Mouse (Mus musculus) kidney, adult 2 months (tissue): ENCODE data around the gene Ccdc6. TPM values are rescaled to one million over a fixed set of nuclear protein-coding genes. Genes with fewer than 3 reads are reported as not detected.

Experiments used
- DNase-seq: peaks from one replicate; pipeline ENCODE4 v3.0.0; 2021
- H3K27ac ChIP-seq: fragments of 200-500 bp; 2 replicates; pipeline ENCODE4 v1.5.1; 2012; ENCODE audit warnings: low read depth, low read length, control low read depth, inconsistent platforms; ENCODE audit not compliant: insufficient read depth
- H3K27me3 ChIP-seq: fragments of 200-500 bp; replicated peaks from 2 replicates; pipeline ENCODE4 v1.6.1; 2012; ENCODE audit warnings: mild to moderate bottlenecking, moderate library complexity, low read length, inconsistent platforms; ENCODE audit not compliant: control insufficient read depth, insufficient read depth
- H3K36me3 ChIP-seq: fragments of 200-500 bp; 2 replicates; pipeline ENCODE4 v1.6.1; 2012; ENCODE audit warnings: mild to moderate bottlenecking, moderate library complexity, low read length, inconsistent platforms; ENCODE audit not compliant: control insufficient read depth, insufficient read depth
- H3K4me1 ChIP-seq: fragments of 200-500 bp; 2 replicates; pipeline ENCODE4 v1.6.1; 2011; ENCODE audit warnings: low read length; ENCODE audit not compliant: control insufficient read depth, insufficient read depth
- H3K4me3 ChIP-seq: fragments of 200-500 bp; 2 replicates; pipeline ENCODE4 v1.5.1; 2011; ENCODE audit warnings: mild to moderate bottlenecking, low read depth, low read length, control low read depth; ENCODE audit not compliant: insufficient read depth
- CTCF ChIP-seq: fragments of 200-500 bp; conservative IDR thresholded peaks from 2 replicates; pipeline ENCODE4 v1.5.1; 2011; ENCODE audit warnings: low read depth, mild to moderate bottlenecking, control low read depth, low read length, moderate library complexity, mixed read lengths; ENCODE audit not compliant: insufficient read depth, insufficient read length
- POLR2A ChIP-seq: fragments of 200-500 bp; IDR thresholded peaks from one replicate; pipeline ENCODE4 v1.6.1; 2011; ENCODE audit warnings: low read depth, low read length, control low read depth
- WGBS: fragments of 180-500 bp; shearing (Covaris S2); methylation state at CpG from one replicate; pipeline ENCODE4 v1.1.7; 2018; 5-methylcytosine and 5-hydroxymethylcytosine counted together
- polyA plus RNA-seq: library from polyadenylated mRNA; depleted of rRNA; stranded (reverse); fragments of >200 nt; gene quantifications from 2 replicates; pipeline ENCODE4 v1.2.3, GENCODE M21; 2012; rRNA removed

Ccdc6 gene
- polyA plus RNA-seq = 33.9 and 37.0 TPM in 2 replicates

DNA sequence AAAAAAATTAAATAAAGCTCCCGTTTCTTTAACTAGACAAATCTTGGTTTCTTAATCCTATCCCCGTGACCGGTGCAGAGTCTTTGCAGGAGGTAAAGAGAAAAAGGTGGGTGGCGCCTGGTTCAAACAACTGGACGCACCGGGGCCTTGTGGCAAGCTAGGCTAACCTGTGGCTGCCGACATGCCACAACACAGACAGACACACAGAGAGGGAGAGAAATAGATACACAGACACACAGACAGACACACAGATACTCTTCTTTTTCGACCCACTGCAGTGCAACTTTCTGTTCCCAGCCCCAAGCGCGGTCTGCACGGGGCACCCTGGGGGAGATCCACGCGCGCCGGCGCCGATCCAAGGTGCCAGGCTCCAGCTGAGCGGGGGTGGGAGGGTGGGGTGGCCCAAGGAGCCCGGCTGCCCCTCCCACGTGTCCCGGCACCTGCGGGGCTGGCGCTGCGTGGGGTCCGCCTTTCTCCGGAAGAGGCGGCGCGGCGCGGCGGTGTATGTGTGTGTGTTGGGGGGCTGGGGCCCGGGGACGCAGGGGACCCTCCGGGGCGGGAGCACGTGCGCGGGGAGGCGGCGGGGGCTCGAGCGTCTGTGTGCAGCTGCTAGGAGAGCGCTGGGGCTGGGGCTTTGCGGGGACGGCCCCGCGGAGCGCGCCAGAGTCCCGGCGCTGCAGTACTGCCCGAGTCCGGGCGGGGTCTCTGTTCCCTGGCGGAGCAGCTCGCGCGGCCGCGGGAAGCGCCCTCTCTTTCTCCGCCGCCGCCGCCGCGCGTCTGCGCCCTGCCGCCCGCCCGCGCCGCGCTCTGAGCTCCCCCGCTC, at the start of gene Ccdc6:
Ccdc6 (plus strand) TSS at position 756 of the 823 bp plus-strand sequence.
- 3% methylated on average over 75 of the region's 77 CpGs for WGBS
- Histone ChIP-seq H3K27me3 (no peaks in the 10 kb centered on the region), H3K4me3 (peak within 1 kb of the TSS; percentile 97), H3K27ac (peak within 1 kb of the TSS; percentile 97), H3K4me1 (peaks cover 9% of the 10 kb centered on the region; the same call in 1 of the 2 replicates), H3K36me3 (no peaks in the 10 kb centered on the region)
- peak; percentile 91 for DNase-seq
- TF ChIP-seq CTCF = peak; percentile 47
- TF ChIP-seq POLR2A = no peak

DNA sequence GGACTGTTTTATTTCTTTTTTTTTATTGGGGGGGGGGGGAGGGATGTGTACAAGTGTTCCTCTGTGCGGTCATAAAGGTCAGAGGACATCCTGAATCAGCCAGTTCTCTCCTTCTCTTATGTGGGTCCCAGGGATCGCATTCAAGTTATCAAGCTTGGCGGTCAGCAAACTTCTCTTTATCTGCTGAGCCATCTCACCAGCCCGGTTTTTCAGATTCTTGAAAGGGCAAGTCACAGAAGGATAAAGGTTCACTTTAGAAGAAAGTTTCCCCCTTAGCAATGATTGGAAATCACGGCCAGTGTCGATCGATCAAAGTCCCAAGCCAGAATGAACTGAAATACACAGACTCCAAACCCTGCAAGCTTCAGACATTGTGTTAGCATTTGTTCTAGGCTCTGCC, 47.1 kb upstream of the Ccdc6 start:
- Histone ChIP-seq H3K27me3 (no peaks in the 10 kb centered on the region), H3K27ac (no peak overlapping the region), H3K36me3 (no peaks in the 10 kb centered on the region), H3K4me3 (no peak overlapping the region), H3K4me1 (no peaks in the 10 kb centered on the region)
- no peak for TF ChIP-seq POLR2A
- no peak for TF ChIP-seq CTCF
- 68% methylated on average over 7 of the region's 7 CpGs for WGBS
- DNase-seq = no peak

DNA sequence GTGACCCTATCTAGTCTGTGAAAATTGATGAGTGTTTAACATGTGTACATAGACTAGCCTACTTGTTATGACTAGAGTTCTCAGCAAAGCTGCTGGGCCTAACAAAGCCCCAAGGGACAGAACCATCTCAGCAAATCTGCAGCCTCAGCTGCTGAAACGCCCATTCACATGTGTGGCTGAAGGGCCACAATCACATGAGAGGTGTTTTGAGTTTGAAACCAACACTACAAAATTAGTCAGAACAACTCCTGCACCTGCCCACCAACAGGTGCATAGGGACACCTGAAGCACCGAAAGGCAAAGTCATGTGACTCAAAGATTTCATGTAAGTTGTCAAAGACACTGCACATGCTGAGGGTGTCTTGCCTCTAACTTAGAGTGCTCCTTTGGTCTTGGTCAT, 41.6 kb upstream of the Ccdc6 start:
- Histone ChIP-seq H3K36me3 (no peaks in the 10 kb centered on the region), H3K4me1 (0 out of 2 replicates have a peak, but pooled peaks cover 4% of the 10 kb centered on the region), H3K27ac (no peak overlapping the region), H3K27me3 (no peaks in the 10 kb centered on the region), H3K4me3 (no peak overlapping the region)
- whole genome bisulfite sequencing = 95% methylated on average over 2 of the region's 2 CpGs
- no peak for DNase-seq
- no peak for TF ChIP-seq POLR2A
- TF ChIP-seq CTCF = no peak

DNA sequence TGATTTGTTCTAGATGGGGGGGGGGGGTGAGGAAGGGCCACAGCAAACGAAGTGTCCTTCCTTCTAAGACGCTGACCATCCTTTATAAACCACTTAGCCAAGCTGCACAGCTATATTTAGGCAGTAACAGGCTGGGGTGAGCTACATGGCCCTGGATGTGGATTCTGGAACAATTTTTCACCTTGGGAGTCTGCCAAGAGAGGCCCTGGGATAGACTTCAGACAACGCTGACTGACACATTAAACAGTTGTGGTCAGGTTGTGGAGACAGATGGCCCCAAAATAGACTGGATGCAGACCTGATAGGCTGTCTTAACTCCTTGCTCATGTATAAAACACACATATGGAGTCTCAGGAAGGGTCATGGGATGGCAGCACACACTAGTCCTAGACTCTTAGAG, 39.9 kb upstream of the Ccdc6 start:
- Histone ChIP-seq H3K27ac (no peak overlapping the region), H3K27me3 (no peaks in the 10 kb centered on the region), H3K36me3 (no peaks in the 10 kb centered on the region), H3K4me1 (0 out of 2 replicates have a peak, but pooled peaks cover 4% of the 10 kb centered on the region), H3K4me3 (no peak overlapping the region)
- TF ChIP-seq CTCF (no peak), POLR2A (no peak)
- peak; percentile 38 for DNase-seq
- WGBS = 75% methylated on average over 3 of the region's 3 CpGs

DNA sequence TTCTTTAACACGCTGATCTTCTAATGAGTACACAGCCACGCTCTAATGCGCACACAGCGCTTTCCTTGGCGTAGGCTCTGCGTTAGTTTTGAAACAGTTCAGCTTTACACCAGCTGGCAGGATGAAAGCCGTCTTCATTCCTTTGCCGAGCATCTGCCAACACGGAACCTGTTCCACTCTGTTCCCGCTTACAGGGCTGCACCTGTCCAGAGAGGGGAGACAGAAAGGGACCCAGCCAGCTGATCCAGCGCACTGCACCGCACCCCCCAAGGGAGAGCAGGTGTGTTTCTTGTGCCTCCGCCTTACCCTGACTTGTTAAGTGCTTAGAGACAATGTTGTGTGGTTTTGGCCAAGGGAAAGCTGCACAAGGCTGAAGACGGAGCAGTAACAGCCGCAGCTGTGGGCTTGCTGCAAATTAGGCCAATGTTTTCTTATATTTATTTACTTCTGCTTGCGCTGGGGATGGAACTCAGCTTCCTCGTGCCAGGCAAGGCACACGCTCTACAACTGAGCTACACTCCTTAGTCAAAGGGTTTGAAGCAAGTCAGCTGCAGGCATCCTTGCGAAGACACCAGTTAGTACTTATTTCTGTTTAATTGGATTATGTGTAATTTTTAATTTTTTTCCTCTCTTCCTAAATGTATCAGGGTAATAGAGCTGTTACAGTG, 36.8 kb upstream of the Ccdc6 start:
- TF ChIP-seq CTCF (no peak), POLR2A (no peak)
- WGBS = 29% methylated on average over 19 of the region's 19 CpGs
- H3K4me3 ChIP-seq = no peak overlapping the region
- peak; percentile 67 for DNase-seq
- 0 out of 2 replicates have a peak, but pooled peaks cover 4% of the 10 kb centered on the region for H3K4me1 ChIP-seq
- H3K36me3 ChIP-seq = no peaks in the 10 kb centered on the region
- no peaks in the 10 kb centered on the region for H3K27me3 ChIP-seq
- H3K27ac ChIP-seq = no peak overlapping the region

DNA sequence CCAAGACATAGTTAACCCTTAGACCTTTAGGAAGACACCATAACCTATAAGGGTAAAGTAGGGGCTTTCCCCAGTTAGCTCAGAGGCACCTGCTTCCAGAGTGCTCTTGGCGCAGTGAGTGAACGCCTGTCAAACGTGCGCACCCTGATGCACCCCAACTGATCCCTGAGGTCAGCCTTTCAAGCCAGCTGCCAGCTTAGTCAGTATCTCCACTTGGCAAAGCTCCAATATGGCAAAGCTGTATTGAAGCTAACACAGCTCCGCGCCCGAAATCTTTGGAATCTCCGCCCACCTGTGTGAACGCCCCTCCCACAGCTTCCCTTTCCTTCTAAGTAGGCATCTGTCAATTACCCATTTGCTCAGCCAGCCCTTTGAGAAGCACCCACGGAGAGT, 36.2 kb upstream of the Ccdc6 start:
- TF ChIP-seq CTCF (no peak), POLR2A (no peak)
- 0 out of 2 replicates have a peak, but pooled peaks cover 4% of the 10 kb centered on the region for H3K4me1 ChIP-seq
- peak; percentile 70 for DNase-seq
- no peaks in the 10 kb centered on the region for H3K27me3 ChIP-seq
- no peak overlapping the region for H3K4me3 ChIP-seq
- H3K36me3 ChIP-seq = no peaks in the 10 kb centered on the region
- H3K27ac ChIP-seq = no peak overlapping the region
- 24% methylated on average over 10 of the region's 10 CpGs for WGBS
